Mouse (Mus musculus): ENCODE data around the gene Gm17334.

Gm17334 gene

GRCm38 (mm10) chr11:53796409-53797151, 23.6 kb upstream of the Gm17334 start:
- in situ Hi-C loops (cut with MboI), result no loop called here

GRCm38 (mm10) chr11:53795813-53796212, 22.8 kb upstream of the Gm17334 start:
- in situ Hi-C loops (cut with MboI), result no loop called here

GRCm38 (mm10) chr11:53794671-53795557, 21.9 kb upstream of the Gm17334 start:
- in situ Hi-C loops (cut with MboI), result no loop called here

DNA sequence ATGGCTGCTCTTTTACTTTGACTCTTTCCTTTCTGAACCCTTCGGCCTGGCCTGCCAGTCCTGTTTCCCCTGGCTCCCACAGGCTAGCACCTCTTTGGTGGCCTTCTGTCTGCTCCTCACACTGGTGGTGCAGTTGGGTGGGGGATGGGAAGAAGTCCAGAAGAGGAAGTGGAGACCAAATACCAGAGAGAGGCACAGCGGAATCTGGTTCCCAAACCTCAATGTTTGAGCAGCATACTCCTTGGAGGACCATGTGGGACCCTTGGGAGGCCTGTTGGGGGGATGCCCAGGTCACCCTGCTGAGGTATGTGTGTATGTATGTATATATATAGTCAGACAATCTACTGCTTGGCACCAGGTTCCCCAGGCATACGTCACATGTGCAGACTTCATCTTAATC, 21.0 kb upstream of the Gm17334 start:
- in situ Hi-C loops (cut with MboI), result no loop called here

GRCm38 (mm10) chr11:53792986-53793385, 20.0 kb upstream of the Gm17334 start:
- in situ Hi-C loops (cut with MboI), result no loop called here

DNA sequence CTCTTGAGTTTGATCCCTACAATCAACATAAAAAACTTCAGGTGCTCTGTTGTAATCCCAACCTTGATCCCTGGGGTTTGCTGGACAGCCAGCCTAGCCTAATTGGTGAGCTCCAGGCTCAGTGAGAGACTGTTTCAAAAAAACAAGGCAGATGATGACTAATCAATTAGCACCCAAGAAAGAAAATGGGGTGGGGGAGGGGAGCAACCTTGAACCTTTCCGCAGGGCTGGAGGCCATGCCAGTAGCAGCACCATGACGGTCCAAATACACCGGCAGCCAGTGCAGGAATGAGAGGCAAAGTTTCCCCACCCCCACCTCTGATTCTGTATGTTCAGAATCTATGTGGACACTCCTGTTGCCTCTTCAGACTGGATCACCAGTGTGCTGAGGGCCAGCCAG, 16.3 kb upstream of the Gm17334 start:
- in situ Hi-C loops (cut with MboI), result no loop called here

DNA sequence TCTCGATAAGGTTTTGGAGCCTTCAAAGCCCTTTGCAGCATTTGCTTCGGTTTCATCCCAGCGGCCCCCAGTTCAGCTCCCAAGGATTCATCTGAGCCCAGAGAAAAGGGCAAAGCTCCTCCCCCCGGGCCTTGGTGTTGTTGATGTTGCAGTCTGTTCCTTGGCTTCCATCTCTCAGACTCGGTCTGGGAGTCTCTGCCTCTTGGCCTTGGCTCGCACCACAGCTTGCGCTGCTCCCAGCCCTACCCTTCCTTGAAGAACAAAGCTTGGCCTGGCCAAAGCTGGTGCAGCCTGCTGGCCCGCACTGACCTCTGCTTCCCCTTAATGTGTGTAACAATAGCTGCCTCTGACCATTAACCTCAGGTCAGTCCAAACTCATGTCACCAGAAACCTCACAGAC, 15.2 kb upstream of the Gm17334 start:
- in situ Hi-C loops (cut with MboI), result no loop called here

GRCm38 (mm10) chr11:53786058-53787031, 13.4 kb upstream of the Gm17334 start:
- in situ Hi-C loops (cut with MboI), result no loop called here

DNA sequence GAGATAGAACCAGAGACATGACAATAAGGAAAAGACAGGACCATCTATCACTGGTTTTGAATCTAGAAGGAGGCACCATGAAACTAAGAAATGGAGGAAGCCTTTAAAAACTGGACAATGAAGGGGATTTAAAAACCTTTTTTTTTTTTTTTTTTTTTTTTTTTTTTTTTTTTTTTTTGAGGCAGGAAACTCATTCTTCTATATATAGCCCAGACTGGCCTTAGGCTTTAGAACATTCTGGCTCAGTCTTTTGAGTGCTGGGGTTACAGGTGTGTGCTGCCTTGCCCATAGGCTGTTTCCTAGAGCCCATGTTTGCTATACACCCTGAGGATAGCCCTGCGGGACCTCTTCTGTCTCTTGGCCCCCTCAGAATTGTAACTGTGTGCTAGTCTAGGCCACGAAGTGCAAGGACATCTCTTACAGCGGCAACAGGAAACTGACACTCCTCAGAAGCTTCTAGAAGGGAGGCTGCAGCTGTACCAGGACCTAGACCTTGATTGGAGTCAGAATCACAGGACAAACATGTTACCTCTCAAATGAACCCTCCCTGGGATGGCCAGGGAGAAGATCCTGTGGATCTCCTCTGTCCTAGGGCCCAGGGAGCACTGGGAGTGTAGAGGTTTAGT, 12.4 kb upstream of the Gm17334 start:
- in situ Hi-C loops (cut with MboI), result no loop called here

DNA sequence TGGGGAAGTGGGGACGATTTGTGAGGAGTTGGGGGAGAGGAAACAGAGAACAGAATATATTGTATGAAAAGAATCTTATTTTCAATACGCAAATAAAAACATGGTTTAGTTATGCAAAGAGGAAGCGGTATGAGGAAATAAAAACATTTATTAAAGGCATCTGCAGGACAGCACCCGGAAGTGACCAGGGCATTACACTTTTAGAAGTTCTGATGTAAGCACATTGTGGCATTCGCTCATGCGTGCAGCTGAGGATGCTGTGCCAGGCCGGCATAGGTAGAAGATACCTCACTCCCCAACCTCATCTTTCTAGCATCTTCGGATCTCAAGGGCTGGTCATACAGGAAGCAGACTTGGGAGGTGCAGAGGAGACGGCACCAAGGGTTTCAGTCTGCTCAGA, 10.3 kb upstream of the Gm17334 start:
- in situ Hi-C loops (cut with MboI), result no loop called here

DNA sequence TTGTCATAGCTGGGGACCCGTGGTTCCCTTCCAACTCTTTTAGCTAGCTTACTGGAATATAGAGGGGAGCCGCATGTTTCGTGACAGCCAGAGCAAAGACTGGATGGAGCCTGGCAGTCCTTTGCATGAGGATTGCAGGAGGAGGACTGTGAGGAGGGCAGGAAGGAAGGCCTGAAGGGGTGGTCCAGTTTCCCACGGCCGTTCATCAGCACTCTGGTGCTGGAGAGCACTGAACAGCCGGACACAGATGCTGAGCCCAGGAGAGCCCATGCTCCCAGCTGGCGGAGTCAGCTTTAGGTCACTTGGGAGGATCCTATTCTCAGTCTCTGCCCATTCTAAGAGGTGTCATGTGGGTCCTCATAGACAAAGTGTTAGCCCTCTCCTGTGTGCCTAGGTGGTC, 9.0 kb upstream of the Gm17334 start:
- in situ Hi-C loops (cut with MboI), result no loop called here

DNA sequence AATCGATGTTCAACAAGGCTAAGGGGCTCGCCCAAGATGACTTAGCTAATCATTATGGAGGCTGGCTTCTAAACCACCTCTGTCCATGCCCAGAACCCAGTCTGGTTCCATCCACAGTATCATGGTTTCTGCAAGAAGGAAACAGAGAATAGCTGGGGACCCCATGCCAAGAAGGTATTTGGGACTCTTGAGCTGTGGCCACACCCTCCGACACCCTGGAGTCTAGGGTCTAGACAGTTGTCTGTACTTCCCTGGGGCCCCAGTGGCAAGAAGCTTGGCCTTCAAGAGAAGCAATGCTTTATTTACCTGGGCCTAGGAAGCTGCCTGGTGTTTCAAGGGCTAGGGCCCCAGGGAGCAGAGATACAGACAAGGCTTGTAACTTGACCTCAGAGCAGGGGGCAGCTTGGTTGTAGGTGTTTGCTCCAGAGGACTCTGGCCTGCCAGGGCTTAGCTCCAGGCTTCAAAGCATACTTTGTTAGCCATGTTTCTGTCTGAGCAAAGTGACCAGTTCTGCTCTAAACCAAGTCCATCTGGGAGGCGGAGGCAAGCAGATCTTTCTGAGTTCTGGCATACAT, 8.3 kb upstream of the Gm17334 start:
- in situ Hi-C loops (cut with MboI), result no loop called here

- in situ Hi-C loops (cut with MboI), result no loop called here
These were observed 7.3 kb upstream of the Gm17334 start for GRCm38 (mm10) chr11:53780262-53780661.

GRCm38 (mm10) chr11:53779808-53780207, 6.8 kb upstream of the Gm17334 start:
- in situ Hi-C loops (cut with MboI), result no loop called here

DNA sequence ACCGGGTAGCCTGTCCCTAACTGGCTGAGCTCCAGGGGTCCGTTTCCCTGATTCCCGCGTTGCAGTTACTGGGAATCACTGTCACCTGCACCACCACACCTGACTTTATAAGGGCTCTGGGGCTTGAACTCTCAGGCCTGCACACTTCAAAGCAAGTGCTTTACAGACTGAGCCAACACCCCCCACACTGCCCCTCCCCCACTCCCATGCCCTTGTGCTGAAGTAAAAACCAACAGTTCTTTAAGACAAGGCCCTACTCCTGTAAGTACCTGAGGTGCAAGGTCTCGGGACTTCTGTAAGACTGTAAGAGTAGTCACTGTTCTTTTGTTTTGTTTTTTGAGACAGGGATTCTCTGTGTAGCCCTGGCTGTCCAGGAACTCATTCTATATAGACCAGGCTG, 5.5 kb upstream of the Gm17334 start:
- in situ Hi-C loops (cut with MboI), result no loop called here

- in situ Hi-C loops (cut with MboI), result no loop called here
These were observed 4.7 kb upstream of the Gm17334 start for GRCm38 (mm10) chr11:53777736-53778135.

GRCm38 (mm10) chr11:53774659-53775255, 1.8 kb upstream of the Gm17334 start:
- in situ Hi-C loops (cut with MboI), result no loop called here

GRCm38 (mm10) chr11:53773641-53774360, 814 bp upstream of the Gm17334 start:
- in situ Hi-C loops (cut with MboI), result no loop called here

DNA sequence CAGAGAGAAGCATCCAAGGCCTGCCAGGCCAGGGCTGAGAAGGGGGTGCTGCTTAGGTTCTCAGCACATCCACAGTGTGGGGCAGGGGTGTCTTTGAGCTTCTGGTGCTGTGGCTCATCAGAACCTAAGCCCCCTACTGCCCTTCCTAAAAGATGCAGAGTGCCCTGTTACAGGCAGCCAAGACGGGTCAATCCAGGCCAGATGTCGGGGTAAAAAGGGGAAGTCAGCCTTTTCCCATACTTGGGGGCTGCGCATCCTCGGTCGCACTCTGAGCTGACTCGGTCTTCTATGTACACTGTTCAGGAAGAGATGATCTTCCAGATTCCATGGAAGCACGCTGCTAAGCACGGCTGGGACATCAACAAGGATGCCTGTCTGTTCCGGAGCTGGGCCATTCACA, 451 bp downstream of the Gm17334 start:
- in situ Hi-C loops (cut with MboI), result no loop called here

Measured in mature B cell (primary cell).